Mouse (Mus musculus): Measurements from ENCODE around the gene Plscr2.
"Not testable (repeated sequence)": the region's sequence is repeated elsewhere in the genome, so short reads cannot be mapped to it uniquely, and the experiment has no call there.

Plscr2 gene

GRCm38 (mm10) chr9:92273956-92274762, 1.2 kb upstream of the Plscr2 start:
- no peak for DNase-seq (ENCODE audit: low spot score in 2 of 2)

- DNase-seq (ENCODE audit: low spot score in 2 of 2) = no peak
Measured at GRCm38 (mm10) chr9:92276360-92276759, 958 bp downstream of the Plscr2 start.

DNA sequence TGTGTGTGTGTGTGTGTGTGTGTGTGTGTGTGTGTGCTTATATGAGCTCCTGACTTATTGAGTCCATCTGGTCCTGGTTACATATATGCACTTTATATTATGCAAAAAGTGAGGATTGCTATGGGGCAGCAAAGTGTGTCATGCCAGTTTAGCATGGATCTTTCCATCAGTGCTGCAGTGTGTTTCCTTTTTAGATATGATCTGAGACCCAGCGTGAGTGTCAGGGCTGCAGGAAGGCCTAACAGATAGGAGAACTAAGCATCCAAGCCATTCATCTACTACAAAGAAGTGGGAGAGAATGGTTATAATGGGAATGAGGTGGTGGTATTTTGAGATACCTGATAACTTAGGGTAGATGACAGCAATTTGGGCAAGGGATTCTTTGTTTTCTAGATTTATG, 4.6 kb downstream of the Plscr2 start:
- DNase-seq (ENCODE audit: low spot score in 2 of 2) = no peak

- DNase-seq (ENCODE audit: low spot score in 2 of 2) = no peak
Measured at GRCm38 (mm10) chr9:92282563-92283171, 7.3 kb downstream of the Plscr2 start.

DNA sequence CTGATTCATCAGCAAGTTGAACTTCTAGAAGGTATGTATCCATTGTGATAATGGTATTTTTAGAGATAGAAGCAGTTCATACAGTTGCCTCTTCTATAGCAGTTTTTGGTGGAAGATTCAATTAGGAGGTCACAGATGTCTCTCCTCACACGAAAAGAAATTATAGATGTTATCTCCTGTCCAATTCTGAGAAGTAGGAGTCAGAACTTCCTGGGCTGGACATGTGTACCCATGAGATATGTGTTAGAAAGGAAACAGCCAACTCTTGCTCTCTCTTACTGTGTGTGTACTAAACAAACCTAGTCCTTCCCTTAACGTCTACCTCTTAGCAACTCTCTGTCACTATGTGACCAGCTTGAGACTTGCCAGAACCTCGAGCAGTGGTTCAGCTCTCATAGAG, 14.3 kb downstream of the Plscr2 start:
- DNase-seq (ENCODE audit: low spot score in 2 of 2) = no peak

GRCm38 (mm10) chr9:92292169-92292568, 16.8 kb downstream of the Plscr2 start:
- no peak for DNase-seq (ENCODE audit: low spot score in 2 of 2)

GRCm38 (mm10) chr9:92292922-92293321, 17.5 kb downstream of the Plscr2 start:
- no peak for DNase-seq (ENCODE audit: low spot score in 2 of 2)

GRCm38 (mm10) chr9:92293560-92294548, 18.5 kb downstream of the Plscr2 start:
- DNase-seq (ENCODE audit: low spot score in 2 of 2) = no peak

- DNase-seq (ENCODE audit: low spot score in 2 of 2) = no peak
Measured at GRCm38 (mm10) chr9:92298288-92298687, 22.9 kb downstream of the Plscr2 start.

- no peak for DNase-seq (ENCODE audit: low spot score in 2 of 2)
Measured at GRCm38 (mm10) chr9:92301213-92301612, 25.8 kb downstream of the Plscr2 start.

DNA sequence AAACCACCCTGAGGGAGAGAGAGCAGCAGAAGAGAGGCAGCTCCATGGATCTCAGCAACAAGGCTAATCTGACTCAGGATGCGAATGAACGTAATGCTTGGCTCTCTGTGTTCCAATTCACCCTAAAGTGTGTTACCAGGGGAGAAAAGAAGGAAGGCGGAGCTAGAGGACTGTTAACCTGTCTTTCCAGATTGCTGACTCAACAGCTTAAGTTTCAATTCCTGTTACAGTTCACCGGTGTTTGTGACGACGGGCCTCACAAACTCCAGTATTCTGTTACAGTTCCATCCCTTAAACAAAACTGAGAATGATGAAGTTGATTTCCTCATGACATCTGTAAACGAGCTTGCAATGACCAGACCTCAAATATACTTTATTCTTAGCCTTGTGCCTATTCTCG, 29.7 kb downstream of the Plscr2 start:
- no peak for DNase-seq (ENCODE audit: low spot score in 2 of 2)

DNA sequence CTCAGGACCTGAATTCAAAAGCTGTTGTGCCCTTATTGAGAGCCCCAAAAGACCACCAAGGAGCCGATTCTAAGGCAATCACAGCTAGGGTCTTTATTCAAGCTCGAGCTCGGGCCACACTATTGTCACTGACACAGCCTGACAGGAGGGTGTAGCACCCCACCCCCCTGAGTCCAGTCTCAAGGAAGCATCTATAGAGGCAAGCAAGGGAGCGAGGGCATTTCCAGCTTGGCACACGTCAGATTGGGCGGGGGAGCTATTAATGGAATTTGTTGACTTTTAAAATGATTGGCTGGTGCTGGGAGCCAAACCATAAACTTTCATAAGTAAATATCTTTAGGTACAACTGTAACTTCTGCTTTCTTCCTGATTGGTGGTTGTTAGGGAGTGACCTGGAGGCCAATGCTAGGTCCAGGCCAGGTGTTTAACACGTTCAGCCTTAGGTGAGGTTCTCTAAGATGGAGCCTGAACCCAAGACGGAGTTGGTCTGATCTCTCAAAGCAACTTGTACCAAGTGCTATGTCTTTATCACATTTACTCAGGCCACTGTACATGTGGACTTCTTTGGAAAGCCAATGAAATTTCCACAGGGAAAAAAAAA, 30.3 kb downstream of the Plscr2 start:
- no peak for DNase-seq (ENCODE audit: low spot score in 2 of 2)

GRCm38 (mm10) chr9:92309077-92309476, 33.7 kb downstream of the Plscr2 start, which contains the start of gene 1700057G04Rik:
TSS of gene 1700057G04Rik (plus strand) at chr9:92309377.
- DNase-seq (ENCODE audit: low spot score in 2 of 2) = no peak

GRCm38 (mm10) chr9:92316791-92317190, 41.4 kb downstream of the Plscr2 start:
- no peak for DNase-seq (ENCODE audit: low spot score in 2 of 2)

DNA sequence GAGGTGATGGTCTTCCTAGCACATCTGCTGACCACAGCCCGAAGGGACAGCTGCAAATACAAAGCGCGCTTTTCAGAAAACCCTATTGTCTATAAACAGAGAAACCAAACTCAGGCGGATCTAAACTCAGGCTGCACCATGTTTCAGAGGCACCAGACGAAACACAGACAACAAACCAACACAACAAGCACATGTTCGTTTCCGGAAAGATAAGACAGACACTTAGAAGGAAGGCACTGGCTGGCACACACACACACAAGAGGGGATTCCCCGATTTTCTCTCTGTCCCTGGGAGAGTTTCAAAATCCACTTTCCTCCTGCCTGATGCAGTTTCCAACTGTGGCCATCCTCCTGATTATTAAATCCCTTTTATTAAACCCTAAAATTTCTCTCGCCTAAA, 50.5 kb downstream of the Plscr2 start:
- not testable (repeated sequence) for DNase-seq (ENCODE audit: low spot score in 2 of 2)

DNA sequence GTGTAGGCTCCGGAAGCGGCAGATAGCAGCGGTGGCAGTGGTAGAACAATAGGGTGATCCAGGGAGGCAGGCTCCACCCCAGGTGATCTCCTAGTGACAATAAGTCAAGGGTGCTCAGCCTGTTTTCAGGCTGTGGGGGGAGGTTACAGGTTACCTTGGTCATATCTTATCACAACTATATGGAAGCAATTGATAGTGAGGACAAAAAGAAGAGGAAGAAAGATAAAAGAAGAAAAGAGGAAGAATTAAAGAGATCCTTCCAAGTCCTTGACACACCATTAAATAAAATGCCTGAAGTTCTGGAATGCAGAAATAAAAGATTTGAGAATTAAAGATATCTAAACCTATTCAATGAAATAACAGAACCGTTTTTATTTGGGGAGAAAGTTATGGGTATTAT, 51.4 kb downstream of the Plscr2 start:
- no peak for DNase-seq (ENCODE audit: low spot score in 2 of 2)

DNA sequence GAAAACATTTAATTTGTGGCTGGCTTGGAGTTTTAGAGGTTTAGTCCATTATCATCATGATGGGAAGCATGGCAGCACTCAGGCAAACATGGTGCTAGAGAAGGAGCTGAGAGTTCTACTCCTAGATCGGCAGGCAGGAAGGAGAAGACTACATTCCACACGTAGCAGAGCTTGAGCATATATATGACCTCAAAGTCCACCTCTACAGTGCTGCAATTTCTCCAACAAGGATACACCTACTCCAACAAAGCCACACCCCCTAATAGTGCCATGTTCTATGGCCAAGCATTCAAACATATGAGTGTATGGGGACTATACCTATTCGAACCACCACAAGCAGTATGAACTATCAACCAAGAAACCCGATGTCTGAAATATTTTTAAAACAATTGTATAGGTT, 56.0 kb downstream of the Plscr2 start:
- DNase-seq (ENCODE audit: low spot score in 2 of 2) = no peak

DNA sequence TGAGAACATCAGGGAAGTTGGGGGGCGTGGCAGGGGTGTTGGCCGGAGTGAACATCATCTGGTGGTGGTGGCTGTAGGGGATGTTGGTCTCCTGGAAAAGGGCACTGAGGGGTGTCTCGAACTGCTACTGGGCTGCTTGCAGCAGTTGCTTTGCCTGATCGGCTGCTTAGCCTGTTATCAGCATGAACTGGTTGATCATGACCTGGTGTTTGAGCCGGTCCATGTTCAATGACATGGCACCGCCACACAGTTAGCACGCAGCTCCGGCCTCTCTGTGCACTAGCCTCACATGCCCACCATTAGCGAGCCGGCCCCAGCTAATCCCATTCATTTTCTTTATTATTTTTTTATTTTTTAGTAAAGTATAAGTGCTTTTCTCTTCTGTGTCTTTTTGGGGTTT, 59.4 kb downstream of the Plscr2 start:
- no peak for DNase-seq (ENCODE audit: low spot score in 2 of 2)

DNA sequence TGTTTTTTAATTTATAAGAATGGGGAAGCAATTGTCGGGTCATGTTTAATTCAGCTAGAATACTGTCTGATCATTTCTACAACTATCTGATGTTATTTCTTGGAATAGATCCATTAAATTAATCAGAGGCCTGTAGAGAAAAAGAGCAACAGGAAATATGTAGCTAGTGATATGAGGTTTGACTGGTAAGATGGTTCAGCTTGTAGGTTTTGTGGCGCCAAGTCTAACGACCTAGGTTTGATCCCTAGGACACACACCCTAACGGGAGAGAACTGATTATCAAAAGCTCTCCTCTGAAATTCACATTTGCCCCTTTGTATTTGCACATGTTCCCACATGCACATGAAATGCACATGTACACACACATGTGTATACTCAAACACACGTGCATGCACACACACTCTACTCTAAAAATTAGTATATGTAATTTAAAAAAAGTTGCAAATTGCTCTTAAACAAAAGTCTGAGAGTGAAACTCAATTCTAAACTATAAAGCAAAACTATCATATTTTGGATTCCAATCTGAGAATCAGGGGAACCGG, 59.9 kb downstream of the Plscr2 start:
- DNase-seq (ENCODE audit: low spot score in 2 of 2) = no peak

GRCm38 (mm10) chr9:92337063-92337462, 61.7 kb downstream of the Plscr2 start:
- DNase-seq (ENCODE audit: low spot score in 2 of 2) = no peak

- DNase-seq (ENCODE audit: low spot score in 2 of 2) = no peak
Measured at GRCm38 (mm10) chr9:92337661-92338060, 62.3 kb downstream of the Plscr2 start.
